ENCODE assay signal across 21 mouse cellular contexts in genomic region chr17:78993670-78994069, GRCm38 (mm10). TPM values are rescaled to one million over a fixed set of nuclear protein-coding genes. Genes with fewer than 3 reads are reported as not detected.
DNase-seq lines count a peak whose midpoint lies in the region; ATAC-seq and TF ChIP-seq lines count a peak whose summit lies in the region.
"Had no signal": no experiment of that assay in that cellular context is flagged by ENCODE, and none has a peak within 500 bp of the region (broad histone marks: within the 10 kb centered on the region; RNA-seq: fewer than 3 reads in every experiment).

No protein-coding gene starts in this region.

- no peaks in the 10 kb centered on the region for H3K9me3 ChIP-seq in forebrain, embryonic 16.5 days (ENCODE audit: control insufficient read depth, low read length)
- no peaks in the 10 kb centered on the region for H3K9me3 ChIP-seq in forebrain, embryonic 11.5 days (ENCODE audit: control insufficient read depth, low read length)
- H3K9me3 ChIP-seq: embryonic facial prominence, embryonic 15.5 days; limb, embryonic 10.5 days; liver, embryonic 15.5 days; lung, embryonic 15.5 days had no signal

- peak; percentile 69; the same call in 1 of the 2 replicates for ATAC-seq in forebrain, embryonic 16.5 days
- ATAC-seq in forebrain, embryonic 11.5 days (replicated peaks; ENCODE audit: low FRiP score): no peak
- ATAC-seq: intestine, postnatal 0 days; Patski had no signal

- H3K4me3 ChIP-seq in forebrain, embryonic 16.5 days (replicated peaks; ENCODE audit: low read length): no peak overlapping the region
- H3K4me3 ChIP-seq in forebrain, embryonic 11.5 days (ENCODE audit: low read depth, low read length): no peak overlapping the region
- H3K4me3 ChIP-seq: embryonic facial prominence, embryonic 15.5 days; heart, embryonic 12.5 days; limb, embryonic 10.5 days; liver, embryonic 15.5 days; lung, embryonic 15.5 days had no signal

- TF ChIP-seq POLR2A in brain, embryonic 14.5 days (IDR thresholded peaks at IDR 0.05; ENCODE audit: borderline replicate concordance, extremely low read depth, insufficient read depth, insufficient read length, poor library complexity, severe bottlenecking): no peak

- no peak overlapping the region for H3K27ac ChIP-seq in forebrain, embryonic 16.5 days (ENCODE audit: low read length)
- no peak overlapping the region for H3K27ac ChIP-seq in forebrain, embryonic 11.5 days (ENCODE audit: low read depth, low read length)
- H3K27ac ChIP-seq: embryonic facial prominence, embryonic 15.5 days; limb, embryonic 10.5 days; liver, embryonic 15.5 days; lung, embryonic 15.5 days had no signal

- no peaks in the 10 kb centered on the region; the same call in none of the 2 replicates for H3K4me1 ChIP-seq in forebrain, embryonic 16.5 days (replicated peaks; ENCODE audit: control insufficient read depth, insufficient read depth, low read length)
- no peaks in the 10 kb centered on the region for H3K4me1 ChIP-seq in forebrain, embryonic 11.5 days (replicated peaks; ENCODE audit: control insufficient read depth, insufficient read depth, low read length)
- H3K4me1 ChIP-seq: embryonic facial prominence, embryonic 15.5 days had no signal

- H3K9ac ChIP-seq in forebrain, embryonic 16.5 days (replicated peaks; ENCODE audit: low read depth, low read length): no peak overlapping the region
- H3K9ac ChIP-seq in forebrain, embryonic 11.5 days (ENCODE audit: low read length): no peak overlapping the region
- H3K9ac ChIP-seq: embryonic facial prominence, embryonic 15.5 days; heart, embryonic 12.5 days; liver, embryonic 15.5 days; lung, embryonic 15.5 days had no signal

- no peaks in the 10 kb centered on the region for H3K27me3 ChIP-seq in forebrain, embryonic 16.5 days (replicated peaks; ENCODE audit: control insufficient read depth, insufficient read depth, low read length)
- no peaks in the 10 kb centered on the region for H3K27me3 ChIP-seq in forebrain, embryonic 11.5 days (ENCODE audit: control insufficient read depth, insufficient read depth, low read length)
- H3K27me3 ChIP-seq: embryonic facial prominence, embryonic 15.5 days; heart, embryonic 12.5 days; liver, embryonic 15.5 days; lung, embryonic 15.5 days; Patski had no signal

- no peak for TF ChIP-seq CTCF in brain, embryonic 14.5 days (IDR thresholded peaks at IDR 0.05; ENCODE audit: borderline replicate concordance, extremely low read depth, insufficient read depth, insufficient read length)

- H3K4me2 ChIP-seq in forebrain, embryonic 16.5 days (ENCODE audit: low read length): no peak overlapping the region
- no peak overlapping the region for H3K4me2 ChIP-seq in forebrain, embryonic 11.5 days (ENCODE audit: low read depth, low read length, severe bottlenecking)
- H3K4me2 ChIP-seq: embryonic facial prominence, embryonic 15.5 days; heart, embryonic 12.5 days; liver, embryonic 15.5 days; lung, embryonic 15.5 days; midbrain, embryonic 11.5 days had no signal

- no peak for DNase-seq in forebrain, embryonic 11.5 days (ENCODE audit: low spot score)
- DNase-seq in layer of hippocampus, adult 9-11 months: peak; percentile 54
- no peak for DNase-seq in layer of hippocampus, adult 9-10 months (ENCODE audit: low spot score)
- peak; percentile 49 for DNase-seq in brain, embryonic 14.5 days (ENCODE audit: low read depth)
- DNase-seq in retina, postnatal 1 day: peak; percentile 72
- no peak for DNase-seq in heart, adult 11 months
- DNase-seq: cerebellum, adult 18-20 months; cerebellum, postnatal 36 days; gastrocnemius, postnatal 14 days; kidney, postnatal 4 days; liver; thymus, postnatal 14 days had no signal

- no peaks in the 10 kb centered on the region for H3K36me3 ChIP-seq in forebrain, embryonic 16.5 days (ENCODE audit: control insufficient read depth, insufficient read depth)
- no peaks in the 10 kb centered on the region for H3K36me3 ChIP-seq in forebrain, embryonic 11.5 days (ENCODE audit: control insufficient read depth, insufficient read depth, low read length)
- H3K36me3 ChIP-seq: embryonic facial prominence, embryonic 15.5 days; heart, embryonic 12.5 days; liver, embryonic 15.5 days; lung, embryonic 15.5 days had no signal

- WGBS in forebrain, embryonic 16.5 days: 47% methylated on average over 2 of the region's 2 CpGs
- WGBS in forebrain, embryonic 11.5 days: 72% methylated on average over 2 of the region's 2 CpGs

RNA-seq across cellular contexts. Expression of gene Prkd3, which starts 26.9 kb away (rescaled TPM):
- 27.0 and 36.6 TPM in 2 replicates for polyA plus RNA-seq in forebrain, embryonic 16.5 days (2015; fragmentation: Nextera tagmentation; extraction: Ambion mirVana)
- polyA plus RNA-seq in forebrain, embryonic 11.5 days (2014; fragmentation: Nextera tagmentation; extraction: Ambion mirVana): 55.5 and 60.5 TPM in 2 replicates
- polyA plus RNA-seq in brain, embryonic 14.5 days (2012; rRNA removed): 21.4 and 23.8 TPM in 2 replicates

RNA-seq across cellular contexts. Expression of gene Ndufaf7, which starts 56.7 kb away (rescaled TPM):
- polyA plus RNA-seq in forebrain, embryonic 16.5 days (2015; fragmentation: Nextera tagmentation; extraction: Ambion mirVana): 67.7 and 68.9 TPM in 2 replicates
- polyA plus RNA-seq in forebrain, embryonic 11.5 days (2014; fragmentation: Nextera tagmentation; extraction: Ambion mirVana): 46.1 and 52.7 TPM in 2 replicates
- polyA plus RNA-seq in brain, embryonic 14.5 days (2012; rRNA removed): 29.0 and 30.0 TPM in 2 replicates

RNA-seq across cellular contexts. Expression of gene Cebpz, which starts 56.8 kb away (rescaled TPM):
- polyA plus RNA-seq in forebrain, embryonic 16.5 days (2015; fragmentation: Nextera tagmentation; extraction: Ambion mirVana): 50.5 and 58.2 TPM in 2 replicates
- 57.6 and 59.9 TPM in 2 replicates for polyA plus RNA-seq in forebrain, embryonic 11.5 days (2014; fragmentation: Nextera tagmentation; extraction: Ambion mirVana)
- 18.3 and 23.3 TPM in 2 replicates for polyA plus RNA-seq in brain, embryonic 14.5 days (2012; rRNA removed)

RNA-seq across cellular contexts. Expression of gene Qpct, which starts 58.0 kb away (rescaled TPM):
- polyA plus RNA-seq in forebrain, embryonic 16.5 days (2015; fragmentation: Nextera tagmentation; extraction: Ambion mirVana): 13.4 and 13.5 TPM in 2 replicates
- 6.7 and 7.6 TPM in 2 replicates for polyA plus RNA-seq in forebrain, embryonic 11.5 days (2014; fragmentation: Nextera tagmentation; extraction: Ambion mirVana)
- polyA plus RNA-seq in brain, embryonic 14.5 days (2012; rRNA removed): 9.7 and 10.3 TPM in 2 replicates

Comparison
In these comparisons a context has a peak if more than half of its experiments do, and no peak if none do; other contexts are left out.
1. DNase-seq: peak in layer of hippocampus, adult 9-11 months (single experiment), brain, embryonic 14.5 days (single experiment) and retina, postnatal 1 day (single experiment); none in forebrain, embryonic 11.5 days (single experiment), layer of hippocampus, adult 9-10 months (single experiment) and heart, adult 11 months (single experiment).